In the genomic region with DNA sequence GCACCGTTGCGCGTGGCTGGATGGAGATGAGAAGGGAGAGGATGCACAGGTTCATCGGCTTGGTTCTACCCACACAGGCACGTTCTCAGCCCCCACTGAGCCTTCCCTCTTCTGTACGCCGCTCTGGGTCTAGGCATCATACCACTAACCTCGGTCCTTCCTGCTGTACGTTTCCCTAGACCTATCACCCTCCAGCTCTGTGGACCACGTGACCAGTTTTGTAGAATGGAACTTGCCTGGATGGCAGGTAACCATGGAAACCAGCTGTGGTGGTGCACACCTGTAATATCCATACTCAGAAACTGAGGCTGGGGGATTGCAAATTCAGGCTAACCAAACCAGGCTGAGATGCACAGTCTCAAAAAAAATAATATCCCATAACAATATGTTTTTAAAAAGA, we compare ENCODE assay signal across 12 mouse cellular contexts. TPM values are rescaled to one million over a fixed set of nuclear protein-coding genes. Genes with fewer than 3 reads are reported as not detected.
"Had no signal": no experiment of that assay in that cellular context is flagged by ENCODE, and none has a peak within 500 bp of the region (broad histone marks: within the 10 kb centered on the region; RNA-seq: fewer than 3 reads in every experiment).

No protein-coding gene starts in this region.

- ATAC-seq: liver, postnatal 0 days had no signal

- H3K27me3 ChIP-seq: liver, embryonic 13.5 days; lung, embryonic 15.5 days; neural tube, embryonic 15.5 days had no signal

- H3K9me3 ChIP-seq: limb, embryonic 12.5 days; liver, embryonic 13.5 days; lung, embryonic 15.5 days; midbrain, embryonic 10.5 days; neural tube, embryonic 15.5 days had no signal

- DNase-seq: kidney, postnatal 4 days; liver; liver, embryonic 13.5 days; liver, postnatal 0 days; thymus, adult 18-20 months; thymus, postnatal 14 days had no signal

- H3K9ac ChIP-seq: limb, embryonic 12.5 days; liver, embryonic 13.5 days; liver, postnatal 0 days; lung, embryonic 15.5 days; neural tube, embryonic 15.5 days had no signal

- H3K36me3 ChIP-seq: liver, embryonic 13.5 days; lung, embryonic 15.5 days had no signal

- H3K4me2 ChIP-seq: limb, embryonic 12.5 days; liver, embryonic 13.5 days; lung, embryonic 15.5 days; neural tube, embryonic 15.5 days had no signal

- H3K27ac ChIP-seq: layer of hippocampus, adult 2 months; limb, embryonic 12.5 days; liver, embryonic 13.5 days; lung, embryonic 15.5 days; midbrain, embryonic 10.5 days; neural tube, embryonic 15.5 days had no signal

- H3K4me1 ChIP-seq: limb, embryonic 12.5 days; liver, embryonic 13.5 days; lung, embryonic 15.5 days; midbrain, embryonic 10.5 days; neural tube, embryonic 15.5 days had no signal

- H3K4me3 ChIP-seq: layer of hippocampus, adult 2 months; limb, embryonic 12.5 days; liver, embryonic 13.5 days; lung, embryonic 15.5 days; midbrain, embryonic 10.5 days; myocyte; neural tube, embryonic 15.5 days had no signal

RNA-seq across cellular contexts. Expression of gene Dlk2, which starts 13.3 kb away (rescaled TPM):
- polyA plus RNA-seq: liver, postnatal 0 days had no signal

RNA-seq across cellular contexts. Expression of gene Lrrc73, which starts 57.2 kb away (rescaled TPM):
- polyA plus RNA-seq: liver, postnatal 0 days had no signal
